Mouse (Mus musculus) spleen, adult 12 weeks (tissue): ENCODE data around the gene Zcchc9.

Experiments
- DNase-seq: peaks from one replicate; pipeline ENCODE4 v3.0.0; 2022; ENCODE audit warnings: low spot score

Gene Zcchc9

DNA sequence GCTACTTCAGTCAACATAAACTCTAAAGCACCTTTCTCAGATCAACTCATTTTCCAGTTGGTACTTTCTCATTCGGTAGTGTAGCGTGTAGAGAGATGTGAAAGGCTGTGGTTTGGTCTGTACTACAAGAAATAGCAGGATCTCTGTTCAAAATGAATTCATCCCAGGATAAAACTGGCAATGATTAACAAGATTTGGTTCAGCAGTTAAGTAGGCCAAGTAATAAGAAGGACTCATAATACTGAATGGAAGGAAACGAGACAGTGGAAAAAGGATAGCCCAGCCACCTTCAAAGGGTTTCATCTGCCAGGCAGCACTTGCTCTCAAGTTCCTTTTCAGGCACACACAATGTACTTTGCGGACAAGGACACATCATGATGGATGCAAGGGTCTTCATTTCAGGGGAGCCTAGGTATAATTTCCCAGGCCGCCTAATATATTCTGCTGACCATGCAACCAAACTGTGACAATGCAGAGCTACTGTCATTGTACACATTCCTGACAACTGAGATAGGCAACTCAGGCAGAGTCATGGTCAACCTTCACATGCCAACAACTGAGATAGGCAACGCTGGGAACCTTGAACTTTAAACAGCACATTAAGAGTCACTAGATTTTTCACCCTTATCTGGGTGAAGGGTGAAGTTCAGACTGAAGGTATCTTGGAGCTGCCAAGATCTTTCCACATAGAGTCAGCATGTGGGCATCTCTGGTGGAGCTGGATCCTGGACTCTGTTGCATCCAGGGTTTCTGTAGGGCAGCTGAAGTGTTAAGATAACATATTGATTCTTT is 45.7 kb downstream of the Zcchc9 start:
- no peak for DNase-seq

DNA sequence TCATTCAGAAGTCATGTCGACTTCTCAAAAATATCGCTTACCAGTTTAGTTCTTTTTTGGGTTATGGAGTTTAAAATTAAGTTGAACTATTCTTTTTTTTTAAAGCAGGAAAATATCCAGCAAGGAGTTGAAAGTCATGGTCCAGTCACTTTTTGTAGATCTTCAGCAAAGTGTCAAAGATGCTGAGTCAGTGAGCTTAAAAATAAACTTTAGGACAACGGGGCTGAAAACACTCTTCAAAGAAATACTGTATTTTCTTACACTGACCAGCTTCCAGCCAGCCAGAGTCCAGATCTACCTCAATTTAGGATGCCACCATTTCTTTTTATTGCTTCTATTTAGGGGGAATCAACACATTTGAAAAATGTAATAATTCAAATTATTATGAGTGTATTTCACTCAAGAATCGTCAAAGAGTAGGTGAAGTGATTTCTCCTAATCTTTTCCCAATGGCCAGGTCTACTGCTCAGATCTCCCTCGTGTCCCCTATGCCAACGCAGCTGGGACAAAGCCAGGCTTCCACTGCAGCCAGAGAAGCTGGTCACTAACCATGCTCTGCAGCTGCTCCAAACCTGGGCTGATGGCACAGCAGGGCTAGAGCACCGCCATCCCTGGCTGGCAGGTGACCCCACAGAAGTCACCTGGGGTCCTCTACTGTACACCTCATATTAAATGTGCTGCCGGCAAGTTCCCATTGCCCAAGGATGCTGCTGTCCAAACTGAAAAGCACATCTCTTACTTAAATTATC is 47.0 kb downstream of the Zcchc9 start:
- no peak for DNase-seq

DNA sequence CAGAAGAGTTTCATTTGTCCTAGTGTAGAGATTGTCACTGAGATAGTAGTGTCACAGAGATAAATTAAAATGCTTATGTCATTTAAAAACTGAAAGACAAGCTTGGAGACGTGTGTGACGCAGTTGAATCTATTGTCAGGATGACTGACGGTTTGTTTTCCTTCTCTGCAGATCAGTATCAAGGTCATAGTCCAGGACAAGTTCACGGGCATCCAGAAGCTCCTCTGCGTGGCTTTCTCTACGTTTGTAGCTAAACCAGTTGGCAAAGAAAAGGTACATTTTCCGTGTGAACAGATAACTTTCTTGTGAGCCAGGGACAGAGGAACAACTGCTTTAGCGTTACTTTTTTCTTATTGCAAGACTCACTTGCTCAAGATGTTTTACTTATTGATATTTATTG is 47.7 kb downstream of the Zcchc9 start:
- DNase-seq = no peak

DNA sequence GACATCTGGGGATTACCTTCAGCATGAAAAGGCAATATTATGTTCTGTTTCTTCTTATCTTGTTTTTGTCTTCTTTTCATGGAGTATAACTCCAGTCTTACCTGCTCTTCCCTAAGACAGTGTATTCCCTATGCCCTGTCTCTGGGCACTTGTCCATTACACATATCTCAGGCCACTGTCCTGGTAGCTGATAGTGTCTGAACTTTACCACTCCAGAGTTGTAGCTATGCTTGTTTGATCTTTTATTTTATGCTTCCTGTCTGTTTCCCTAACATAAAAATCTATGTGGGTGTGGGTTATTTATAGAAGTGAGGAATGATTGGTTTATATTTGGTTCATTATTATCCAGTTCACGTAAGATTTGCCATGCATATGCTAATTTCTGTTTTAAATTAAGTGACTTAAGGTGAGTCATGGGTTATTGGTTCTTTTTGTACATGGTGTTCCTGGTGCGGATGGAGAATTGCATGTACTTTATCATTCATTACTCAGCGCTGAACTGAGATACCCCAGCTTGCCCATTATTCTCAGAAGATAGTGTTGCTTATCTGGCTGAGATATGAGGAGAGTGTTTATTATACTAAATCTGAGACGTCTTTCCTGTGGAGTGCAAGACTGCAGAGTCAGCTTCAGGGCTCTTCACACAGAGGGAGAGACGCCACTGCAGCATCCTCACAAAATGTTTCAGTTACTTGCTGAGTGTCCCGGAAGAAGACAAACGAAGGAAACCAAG is 49.0 kb downstream of the Zcchc9 start:
- DNase-seq = no peak

DNA sequence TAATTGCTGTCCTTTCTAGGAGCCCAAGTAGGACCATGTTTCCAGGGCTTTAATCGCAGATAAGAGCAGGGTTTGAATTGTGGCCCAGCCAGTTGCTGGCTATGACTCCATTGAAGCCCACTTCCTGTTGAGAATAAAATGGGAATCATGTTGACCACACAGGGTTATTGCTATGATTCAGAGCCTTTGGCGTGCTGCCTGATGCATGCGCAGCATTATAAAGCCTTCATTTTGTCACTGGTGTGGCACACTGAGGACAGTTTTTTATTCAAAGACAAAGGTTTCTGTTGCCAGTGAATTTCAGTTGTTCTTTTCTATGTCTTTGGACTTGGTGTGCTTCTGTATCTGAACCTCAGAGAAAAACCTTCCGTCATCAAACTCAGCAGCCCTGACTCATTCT is 51.3 kb downstream of the Zcchc9 start:
- no peak for DNase-seq

DNA sequence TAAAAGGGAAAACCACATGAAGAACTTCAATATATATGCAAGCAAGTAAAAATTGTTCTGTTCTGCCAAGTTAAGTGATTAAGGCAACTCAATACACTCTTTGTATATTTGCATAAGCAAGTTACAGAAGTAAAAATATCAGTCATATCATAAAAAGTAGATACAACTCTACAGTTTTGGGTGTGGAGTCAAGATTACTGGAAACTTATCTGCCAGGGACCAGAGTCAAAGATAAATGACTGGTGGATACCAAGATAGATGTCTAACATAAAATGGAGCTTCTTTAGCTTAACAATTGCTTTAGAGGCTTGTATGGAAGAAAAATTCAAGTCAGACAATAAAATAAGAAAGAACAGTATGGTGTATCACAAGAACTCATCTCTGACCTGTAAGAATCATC is 52.7 kb downstream of the Zcchc9 start:
- DNase-seq = no peak

DNA sequence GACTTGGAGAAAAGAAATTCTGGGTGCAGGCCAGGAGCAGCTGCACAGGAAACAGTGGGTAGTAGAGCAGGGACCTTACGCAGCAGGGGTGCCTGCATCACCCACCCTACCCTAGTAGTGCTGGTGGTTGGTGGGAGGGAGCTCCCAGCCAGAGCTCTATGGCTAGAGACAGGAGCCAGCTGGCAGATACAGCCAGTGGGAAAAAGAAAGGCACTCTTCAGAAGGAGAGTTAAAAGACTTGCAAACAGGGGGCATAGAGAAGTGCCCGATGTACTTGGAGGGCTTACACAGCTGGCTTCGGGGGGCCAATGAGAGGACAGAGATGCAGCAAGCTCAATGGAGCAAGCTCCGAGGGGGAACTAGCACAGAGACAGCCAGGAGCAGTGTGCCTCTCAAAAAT is 53.8 kb downstream of the Zcchc9 start:
- DNase-seq = no peak

DNA sequence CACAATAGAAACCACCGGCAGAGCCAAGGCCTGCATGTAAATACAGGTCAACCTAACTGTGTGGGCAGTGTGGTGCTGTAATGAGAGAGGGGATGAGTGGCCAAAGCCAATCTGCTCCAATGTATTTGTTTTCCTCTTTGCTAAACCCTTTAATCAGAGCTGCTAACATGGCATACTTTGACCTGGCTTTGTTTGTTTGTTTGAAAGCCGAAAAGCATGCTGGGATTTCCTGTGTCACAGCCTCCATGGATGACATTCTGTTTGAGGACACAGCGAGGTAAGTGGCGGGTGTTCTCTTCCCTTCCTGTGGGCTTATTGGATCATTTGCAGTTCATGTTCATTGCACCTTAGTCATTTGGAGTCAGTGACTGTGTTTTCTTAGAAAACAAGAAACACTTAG is 57.5 kb downstream of the Zcchc9 start:
- DNase-seq = no peak

DNA sequence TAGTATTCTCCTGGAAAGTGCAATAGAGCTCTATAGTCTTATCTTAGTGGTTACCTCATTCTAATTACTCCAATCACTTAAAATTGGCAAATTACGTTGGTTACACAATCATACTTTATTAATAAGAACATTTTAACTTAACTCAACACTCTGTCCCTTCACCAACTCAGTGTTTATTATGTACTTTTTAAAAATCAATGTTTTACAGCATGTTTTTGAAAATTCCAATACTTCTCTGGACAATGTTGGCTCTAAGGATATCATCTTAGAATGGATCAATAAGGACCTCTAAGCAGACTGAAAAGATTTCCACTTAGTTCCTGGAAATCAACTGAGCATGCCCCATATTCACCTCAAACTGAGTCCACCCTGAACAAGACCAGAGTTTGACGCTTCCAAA is 59.1 kb downstream of the Zcchc9 start:
- DNase-seq = no peak
